Mouse (Mus musculus): ENCODE measurements at regions not wholly inside any gene's neighbourhood (a gene's known extent, or its start where the extent isn't known, plus 50 kb on each side); places are given as distances from the start of the nearest gene placed in this dataset.
A peak's percentile ranks its signal among the peaks of the same experiment; 100 is the strongest.

GRCm38 (mm10) chr15:4630611-4631010, 96.4 kb upstream of the C6 start:
- DNase-seq (ENCODE audit: low read depth, low spot score): no peak

GRCm38 (mm10) chr15:4641666-4642065, 85.3 kb upstream of the C6 start:
- no peak for DNase-seq (ENCODE audit: low read depth, low spot score)

DNA sequence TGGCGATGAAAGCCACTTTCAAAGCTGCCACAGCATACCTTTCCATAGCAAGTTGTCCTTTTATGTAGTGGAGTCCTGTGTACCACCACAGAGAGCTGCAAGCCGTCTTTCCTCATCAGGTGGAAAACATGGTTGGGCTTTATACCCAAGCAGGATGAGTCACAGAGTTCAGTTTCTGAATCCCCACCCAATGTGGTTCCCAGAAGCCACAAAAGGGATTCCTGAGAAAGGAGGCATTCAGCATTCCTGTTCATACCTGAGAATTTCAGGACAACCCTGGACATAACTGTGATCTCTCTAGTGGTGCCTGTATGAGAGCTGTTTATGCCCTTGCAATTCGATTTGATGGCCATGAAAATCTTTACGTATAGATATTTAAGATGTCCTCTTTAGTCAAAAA, 84.1 kb upstream of the C6 start:
- peak; percentile 32 for DNase-seq (ENCODE audit: low read depth, low spot score)

GRCm38 (mm10) chr15:4643888-4644606, 82.9 kb upstream of the C6 start:
- no peak for DNase-seq (ENCODE audit: low read depth, low spot score)

- no peak for DNase-seq (ENCODE audit: low read depth, low spot score)
Observed at GRCm38 (mm10) chr15:4648626-4649025, 78.3 kb upstream of the C6 start.

DNA sequence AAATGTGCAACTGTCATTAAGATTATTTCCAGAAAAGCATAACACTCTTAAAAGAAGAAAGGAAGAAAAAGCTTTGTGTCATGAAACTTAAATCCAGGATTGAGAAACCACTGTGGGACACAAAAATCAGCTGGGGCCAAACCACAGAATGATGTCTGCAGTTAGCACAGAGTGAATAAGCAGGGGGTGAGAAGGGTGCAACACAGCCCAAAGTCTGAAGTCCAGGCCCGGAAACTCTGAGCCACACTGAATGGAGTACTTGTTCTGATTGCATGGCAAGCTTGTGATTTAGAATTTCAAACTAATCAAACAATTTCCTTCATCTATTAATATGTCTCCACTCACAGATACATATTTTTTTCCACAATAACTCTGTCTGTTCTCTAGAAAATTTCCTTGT, 73.3 kb upstream of the C6 start:
- no peak for DNase-seq (ENCODE audit: low read depth, low spot score)

- peak; percentile 63 for DNase-seq (ENCODE audit: low read depth, low spot score)
Observed at GRCm38 (mm10) chr15:4672859-4673258, 54.1 kb upstream of the C6 start.
